Mouse (Mus musculus) granulocyte monocyte progenitor cell, adult 5-6 weeks (primary cell): ENCODE data around the gene Stard3nl. TPM values are rescaled to one million over a fixed set of nuclear protein-coding genes. Genes with fewer than 3 reads are reported as not detected.
"Not testable (repeated sequence)": the region's sequence is repeated elsewhere in the genome, so short reads cannot be mapped to it uniquely, and the experiment has no call there.

Experiments used
- ATAC-seq: replicated peaks from 2 replicates; pipeline ENCODE4 v1.8.0; 2016; ENCODE audit warnings: mild to moderate bottlenecking, moderate TSS enrichment, inconsistent platforms; ENCODE audit not compliant: poor library complexity, severe bottlenecking
- total RNA-seq, 2 experiments: library from RNA; stranded (forward) in 1 of 2; stranded (reverse) in 1 of 2; fragments of 200-712, 200-1000 nt in 1 of 2; fragments of >200 nt in 1 of 2; fragmentation: Nextera tagmentation in 1 of 2; gene quantifications; 2 replicates each; pipeline ENCODE4 v1.2.3; 2014 to 2017

The Stard3nl gene
- total RNA-seq, 2 experiments from 2014 or later: 15.9 to 17.2 TPM

- no peak for ATAC-seq
Observed at GRCm38 (mm10) chr13:19389434-19389833, 6.2 kb downstream of the Stard3nl start.

DNA sequence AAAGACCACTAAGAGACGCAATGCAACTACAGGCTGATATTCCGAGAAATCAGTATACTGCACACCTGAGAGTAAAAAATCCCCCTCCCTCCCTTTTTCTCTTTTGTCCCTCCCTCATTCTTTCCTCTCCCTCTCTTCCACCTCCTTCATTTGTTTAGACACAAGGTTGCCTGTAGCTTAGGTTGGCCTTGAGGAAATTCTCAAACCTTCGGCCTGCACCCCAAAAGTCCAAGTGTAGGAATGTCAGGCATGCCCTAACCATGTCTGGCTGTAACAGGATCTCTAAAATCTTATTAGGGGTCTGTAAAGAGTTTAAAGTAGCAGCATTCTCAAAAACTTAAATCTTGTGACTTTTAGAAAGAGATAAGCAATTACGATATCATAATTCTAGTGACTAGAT lies 10.4 kb downstream of the Stard3nl start:
- no peak for ATAC-seq

- ATAC-seq: no peak
Observed at GRCm38 (mm10) chr13:19381112-19381828, 14.3 kb downstream of the Stard3nl start.

GRCm38 (mm10) chr13:19379313-19379712 lies 16.3 kb downstream of the Stard3nl start:
- no peak for ATAC-seq

- no peak for ATAC-seq
Observed at GRCm38 (mm10) chr13:19372133-19372729, 23.4 kb downstream of the Stard3nl start.

DNA sequence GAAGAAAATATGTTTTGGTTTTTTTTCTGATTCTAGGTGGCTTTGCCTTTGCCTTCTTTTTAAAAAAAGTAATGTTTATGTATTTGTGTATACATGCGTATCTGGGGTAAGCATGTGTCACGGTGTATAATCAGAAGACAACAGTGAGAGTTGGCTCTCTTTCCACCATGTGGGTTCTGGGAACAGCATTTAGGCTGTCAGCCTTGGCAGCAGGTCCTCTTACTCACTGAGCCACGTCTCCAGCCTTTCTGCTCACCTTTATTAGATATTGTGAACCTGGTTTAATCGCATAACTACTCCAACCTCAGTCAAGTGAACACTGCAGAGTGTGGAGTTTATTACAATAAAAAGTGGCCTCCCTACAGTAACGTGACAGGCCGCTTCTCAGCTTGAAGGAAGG lies 26.8 kb downstream of the Stard3nl start:
- no peak for ATAC-seq

DNA sequence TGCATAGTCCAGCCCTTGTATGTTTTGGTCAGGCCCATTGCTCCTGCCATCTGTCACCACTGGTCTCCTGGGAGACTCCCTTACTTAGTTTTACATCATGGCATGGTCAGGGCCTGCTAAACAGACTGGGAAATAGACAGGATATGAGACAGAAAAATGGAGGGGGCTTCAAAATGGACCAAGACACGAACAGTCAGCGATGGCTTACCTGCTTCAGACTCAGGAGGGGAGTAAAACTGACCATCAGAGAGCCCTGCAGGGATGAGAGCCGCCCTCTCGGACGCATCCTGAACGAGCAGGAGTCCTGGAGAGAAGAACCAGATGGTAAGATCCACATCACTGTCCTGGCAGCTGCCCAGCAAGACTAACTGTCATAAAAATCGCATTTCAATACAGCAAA lies 28.1 kb downstream of the Stard3nl start:
- ATAC-seq: no peak

DNA sequence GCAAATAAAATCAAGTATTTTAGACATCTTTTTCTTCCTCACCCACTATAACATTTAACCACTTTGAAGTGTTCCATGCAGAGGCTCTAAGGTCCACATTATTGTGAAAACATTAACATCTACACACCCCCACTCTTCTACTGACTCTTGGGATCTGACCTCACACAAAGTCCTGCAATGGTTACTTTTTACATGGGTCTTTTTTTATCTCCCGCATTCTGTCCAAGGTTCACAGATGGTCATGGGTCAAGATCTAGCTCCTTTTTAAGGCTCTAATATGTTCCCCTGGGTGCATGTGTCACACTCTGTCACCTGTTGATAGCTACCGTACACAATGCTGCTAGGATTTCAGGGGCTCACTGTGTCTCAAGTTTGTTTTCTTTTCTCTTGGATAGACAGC lies 28.7 kb downstream of the Stard3nl start:
- ATAC-seq: no peak

GRCm38 (mm10) chr13:19365596-19365995 lies 30.0 kb downstream of the Stard3nl start:
- peak; percentile 84 for ATAC-seq

GRCm38 (mm10) chr13:19364245-19364772 lies 31.3 kb downstream of the Stard3nl start:
- peak; percentile 65 for ATAC-seq

DNA sequence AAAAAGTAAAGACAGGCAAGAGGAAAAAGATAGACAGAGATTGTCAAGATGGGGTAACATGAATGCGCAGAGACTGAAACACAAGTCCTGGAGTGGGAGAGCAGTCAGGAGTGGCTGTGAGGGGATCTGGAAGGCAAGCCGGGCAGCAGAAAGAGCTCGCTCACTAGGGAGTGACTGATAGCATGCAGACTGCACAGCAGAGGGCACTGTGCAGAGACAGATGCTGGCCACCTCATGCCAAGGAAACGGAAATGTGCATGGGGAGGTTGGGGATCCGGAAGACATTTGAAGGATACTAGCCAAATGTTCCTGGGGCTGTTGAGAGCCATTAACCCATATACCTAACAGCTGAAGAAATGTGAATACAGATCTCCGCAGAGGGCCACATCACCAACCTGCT lies 33.2 kb downstream of the Stard3nl start:
- ATAC-seq: no peak

DNA sequence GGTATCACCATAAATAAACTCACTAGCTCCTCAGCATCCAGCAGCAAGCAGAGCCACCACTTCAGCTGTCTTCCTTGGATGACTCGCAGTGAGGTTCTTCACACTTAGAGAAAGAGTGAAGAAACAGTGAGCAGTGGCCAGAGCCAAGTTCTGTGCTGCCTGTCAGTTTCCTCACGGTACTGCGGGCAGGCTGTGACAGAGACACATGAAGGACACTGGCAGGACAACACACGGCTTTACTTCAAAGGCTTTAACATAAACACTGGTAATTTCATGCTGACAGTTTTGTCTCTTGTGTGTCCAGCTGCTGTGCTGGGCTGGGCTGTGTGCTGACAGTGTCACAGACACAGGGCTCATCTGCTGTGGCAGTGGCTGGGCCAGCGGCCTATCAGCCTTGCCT lies 37.6 kb downstream of the Stard3nl start:
- ATAC-seq: no peak

- ATAC-seq: no peak
Observed at GRCm38 (mm10) chr13:19357301-19357700, 38.3 kb downstream of the Stard3nl start.

DNA sequence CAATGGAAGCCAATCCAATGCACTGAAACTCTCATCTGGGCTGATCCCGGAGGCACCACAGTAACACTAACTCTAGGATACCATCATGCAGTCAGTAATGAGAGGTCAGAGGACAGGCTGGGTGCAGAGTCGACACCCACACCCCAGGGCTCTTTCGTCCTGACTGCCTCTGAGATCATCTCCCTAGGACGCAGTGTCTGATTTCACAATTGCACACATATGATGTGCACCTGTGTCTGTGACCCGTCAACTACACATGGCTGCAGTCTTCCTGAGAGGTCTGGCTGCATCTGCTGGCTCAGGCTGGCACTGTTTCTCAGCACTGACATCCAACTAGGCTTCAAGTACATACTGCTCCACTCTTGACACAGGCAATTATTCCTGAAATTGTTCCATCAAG lies 38.9 kb downstream of the Stard3nl start:
- ATAC-seq: no peak

DNA sequence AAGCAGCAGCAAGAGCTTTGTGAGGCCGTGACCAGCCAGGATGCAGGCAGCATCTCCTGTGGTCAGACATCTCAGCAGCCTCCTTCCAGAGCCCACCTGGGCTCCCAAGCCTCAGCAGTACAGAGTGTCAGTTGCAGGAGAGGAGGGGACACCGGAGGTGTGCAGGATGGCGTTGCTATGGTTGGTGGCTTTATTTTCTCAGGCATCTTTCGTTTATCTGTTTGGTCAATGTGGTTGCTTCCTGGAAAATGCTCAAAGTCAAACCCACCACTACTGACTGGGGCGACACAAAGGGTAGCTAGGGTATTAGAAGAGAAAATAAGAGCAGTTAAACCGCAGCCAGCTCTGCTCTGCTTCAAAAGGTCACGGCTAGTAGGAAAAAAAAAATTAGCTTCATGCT lies 39.5 kb downstream of the Stard3nl start:
- no peak for ATAC-seq

GRCm38 (mm10) chr13:19352795-19353194 lies 42.8 kb downstream of the Stard3nl start:
- no peak for ATAC-seq

GRCm38 (mm10) chr13:19340356-19340755 lies 55.2 kb downstream of the Stard3nl start:
- ATAC-seq: not testable (repeated sequence)

DNA sequence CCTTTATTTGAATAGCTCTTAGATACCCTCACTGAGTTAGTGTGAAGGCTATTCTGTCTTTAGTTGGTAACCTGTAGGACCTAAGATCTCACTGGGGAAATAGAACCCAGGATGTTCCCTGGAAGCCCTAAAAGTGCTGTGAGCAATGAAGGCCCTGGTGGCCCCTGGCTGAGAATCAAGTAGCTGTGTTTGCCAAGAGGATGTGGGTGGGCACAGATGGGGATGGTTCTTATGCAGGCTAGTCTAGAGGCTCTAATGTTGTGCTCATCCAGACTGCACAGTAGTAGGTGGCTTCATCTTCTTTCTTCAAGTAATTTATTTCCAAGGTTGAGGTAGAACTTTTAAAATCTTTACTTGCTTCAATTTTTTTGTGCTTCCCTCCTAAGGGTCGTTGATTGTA lies 59.3 kb downstream of the Stard3nl start:
- not testable (repeated sequence) for ATAC-seq
